Mouse (Mus musculus) liver, embryonic 11.5 days (tissue): ENCODE measurements around the gene Usp49. TPM values are rescaled to one million over a fixed set of nuclear protein-coding genes. Genes with fewer than 3 reads are reported as not detected.
A peak's percentile ranks its signal among the peaks of the same experiment; 100 is the strongest.

Experiments
- ATAC-seq: fragments of 200-750 bp; cut with Nextera tagmentation; replicated peaks from 2 replicates; pipeline ENCODE4 v1.8.0; 2017; ENCODE audit warnings: moderate number of reproducible peaks, mild to moderate bottlenecking, moderate TSS enrichment, moderate library complexity; ENCODE audit not compliant: low FRiP score
- DNase-seq: peaks from one replicate; pipeline ENCODE4 v3.0.0-alpha.2; 2017; ENCODE audit warnings: low spot score
- H3K27ac ChIP-seq: fragments of 300-500 bp; sonication (generic); 2 replicates; pipeline ENCODE4 v1.5.1; 2014; ENCODE audit warnings: mild to moderate bottlenecking, low read depth, low read length, control low read depth
- H3K27me3 ChIP-seq: fragments of 300-500 bp; sonication (generic); replicated peaks from 2 replicates; pipeline ENCODE4 v1.6.1; 2014; ENCODE audit warnings: low read length, mixed read lengths; ENCODE audit not compliant: control insufficient read depth, insufficient read depth
- H3K36me3 ChIP-seq: fragments of 300-500 bp; sonication (generic); 2 replicates; pipeline ENCODE4 v1.6.1; 2014; ENCODE audit warnings: mild to moderate bottlenecking, low read length, moderate library complexity, mixed read lengths; ENCODE audit not compliant: control insufficient read depth, insufficient read depth
- H3K4me1 ChIP-seq: fragments of 300-500 bp; sonication (generic); replicated peaks from 2 replicates; pipeline ENCODE4 v1.6.1; 2014; ENCODE audit warnings: low read length, mixed read lengths; ENCODE audit not compliant: control insufficient read depth, insufficient read depth
- H3K4me2 ChIP-seq: fragments of 300-500 bp; sonication (generic); 2 replicates; pipeline ENCODE4 v1.6.1; 2014; ENCODE audit warnings: mild to moderate bottlenecking, control low read depth, moderate library complexity
- H3K4me3 ChIP-seq: fragments of 300-500 bp; sonication (generic); 2 replicates; pipeline ENCODE4 v1.5.1; 2014; ENCODE audit warnings: low read depth, low read length, control low read depth
- H3K9ac ChIP-seq: fragments of 300-500 bp; sonication (generic); 2 replicates; pipeline ENCODE4 v1.6.1; 2014; ENCODE audit warnings: low read depth, low read length, control low read depth
- H3K9me3 ChIP-seq: fragments of 300-500 bp; sonication (generic); 2 replicates; pipeline ENCODE4 v1.6.1; 2016; ENCODE audit warnings: low read length, inconsistent platforms, mixed read lengths; ENCODE audit not compliant: control insufficient read depth
- WGBS: fragments of 180-500 bp; shearing (Covaris S2); extraction: QIAGEN DNeasy Blood & Tissue Kit; methylation state at CpG from one replicate; pipeline ENCODE4 v1.1.7; 2014; 5-methylcytosine and 5-hydroxymethylcytosine counted together
- polyA plus RNA-seq: library from polyadenylated mRNA; unstranded; fragments of >200 nt; fragmentation: Nextera tagmentation; extraction: Ambion mirVana; gene quantifications from 2 replicates; pipeline ENCODE4 v1.2.1, GENCODE M21; 2014

The Usp49 gene
- polyA plus RNA-seq, result 4.1 and 4.8 TPM in 2 replicates

- H3K27me3 ChIP-seq, result no peaks in the 10 kb centered on the region
- H3K4me2 ChIP-seq, result peak within 1 kb of the TSS; percentile 100
- peak within 1 kb of the TSS; percentile 87 for H3K27ac ChIP-seq
- no peaks in the 10 kb centered on the region for H3K9me3 ChIP-seq
- peaks cover 8% of the 10 kb centered on the region for H3K36me3 ChIP-seq
- no peak; the same call in 1 of the 2 replicates for ATAC-seq
- peak within 1 kb of the TSS; percentile 81 for H3K9ac ChIP-seq
- 1% methylated on average over 3 of the region's 3 CpGs for WGBS
- H3K4me3 ChIP-seq, result peak within 1 kb of the TSS; percentile 63
- peaks cover 26% of the 10 kb centered on the region for H3K4me1 ChIP-seq
- no peak for DNase-seq
These were observed at the start of gene Usp49 for GRCm38 (mm10) chr17:47630678-47631065. Gene Usp49 (plus strand): TSS chr17:47630690.

GRCm38 (mm10) chr17:47580962-47581361 is 49.5 kb upstream of the Usp49 start:
- WGBS, result 82% methylated on average over 4 of the region's 4 CpGs
- H3K4me3 ChIP-seq, result no peak overlapping the region
- H3K4me2 ChIP-seq, result no peak overlapping the region
- H3K4me1 ChIP-seq, result peaks cover 7% of the 10 kb centered on the region
- DNase-seq (no peak), ATAC-seq (no peak)
- no peak overlapping the region for H3K9ac ChIP-seq
- H3K36me3 ChIP-seq, result no peaks in the 10 kb centered on the region
- no peak overlapping the region for H3K27ac ChIP-seq
- no peaks in the 10 kb centered on the region for H3K9me3 ChIP-seq
- H3K27me3 ChIP-seq, result no peaks in the 10 kb centered on the region

- Histone ChIP-seq H3K36me3 (no peaks in the 10 kb centered on the region), H3K4me1 (peaks cover 21% of the 10 kb centered on the region), H3K27me3 (no peaks in the 10 kb centered on the region), H3K9ac (no peak overlapping the region), H3K4me2 (no peak overlapping the region), H3K4me3 (no peak overlapping the region), H3K9me3 (no peaks in the 10 kb centered on the region), H3K27ac (no peak overlapping the region)
- no peak for ATAC-seq
- DNase-seq, result no peak
- 79% methylated on average over 8 of the region's 8 CpGs for WGBS
These were observed 42.0 kb upstream of the Usp49 start for GRCm38 (mm10) chr17:47588517-47588916.

GRCm38 (mm10) chr17:47591073-47591472 is 39.4 kb upstream of the Usp49 start:
- peaks cover 25% of the 10 kb centered on the region for H3K4me1 ChIP-seq
- DNase-seq (no peak), ATAC-seq (no peak)
- WGBS, result 37% methylated on average over 3 of the region's 3 CpGs
- H3K36me3 ChIP-seq, result no peaks in the 10 kb centered on the region
- H3K4me2 ChIP-seq, result 0 out of 2 replicates have a peak overlapping the region, but pooled peaks have one; percentile 3
- H3K9ac ChIP-seq, result no peak overlapping the region
- H3K4me3 ChIP-seq, result no peak overlapping the region
- 0 out of 2 replicates have a peak overlapping the region, but pooled peaks have one; percentile 21 for H3K27ac ChIP-seq
- no peaks in the 10 kb centered on the region for H3K27me3 ChIP-seq
- no peaks in the 10 kb centered on the region for H3K9me3 ChIP-seq

GRCm38 (mm10) chr17:47593215-47593853 is 37.2 kb upstream of the Usp49 start:
- H3K36me3 ChIP-seq, result peaks cover 15% of the 10 kb centered on the region
- H3K4me1 ChIP-seq, result peaks cover 46% of the 10 kb centered on the region
- no peaks in the 10 kb centered on the region for H3K27me3 ChIP-seq
- peak overlapping the region; percentile 95 for H3K4me2 ChIP-seq
- peak; percentile 77 for ATAC-seq
- H3K9ac ChIP-seq, result peak overlapping the region; percentile 96
- peak overlapping the region; percentile 87 for H3K4me3 ChIP-seq
- peak overlapping the region; percentile 99 for H3K27ac ChIP-seq
- DNase-seq, result peak; percentile 92
- WGBS, result 2% methylated on average over 58 of the region's 63 CpGs
- H3K9me3 ChIP-seq, result no peaks in the 10 kb centered on the region

GRCm38 (mm10) chr17:47593854-47594182 is 36.7 kb upstream of the Usp49 start:
- DNase-seq, result no peak
- Histone ChIP-seq H3K9me3 (no peaks in the 10 kb centered on the region), H3K36me3 (peaks cover 20% of the 10 kb centered on the region), H3K27ac (peak overlapping the region; percentile 99), H3K4me1 (peaks cover 51% of the 10 kb centered on the region), H3K4me3 (peak overlapping the region; percentile 87), H3K9ac (peak overlapping the region; percentile 96), H3K4me2 (peak overlapping the region; percentile 95), H3K27me3 (no peaks in the 10 kb centered on the region)
- ATAC-seq, result no peak
- 0% methylated on average over 13 of the region's 13 CpGs for WGBS

GRCm38 (mm10) chr17:47594183-47594968 is 36.1 kb upstream of the Usp49 start:
- DNase-seq (peak; percentile 61), ATAC-seq (no peak)
- H3K27ac ChIP-seq, result peak overlapping the region; percentile 99
- peak overlapping the region; percentile 96 for H3K9ac ChIP-seq
- H3K4me1 ChIP-seq, result peaks cover 56% of the 10 kb centered on the region
- H3K9me3 ChIP-seq, result no peaks in the 10 kb centered on the region
- H3K4me3 ChIP-seq, result peak overlapping the region; percentile 87
- under 1% methylated on average over 43 of the region's 43 CpGs for WGBS
- H3K4me2 ChIP-seq, result peak overlapping the region; percentile 95
- H3K36me3 ChIP-seq, result peaks cover 24% of the 10 kb centered on the region
- no peaks in the 10 kb centered on the region for H3K27me3 ChIP-seq

- Histone ChIP-seq H3K27ac (peak overlapping the region; percentile 99), H3K27me3 (no peaks in the 10 kb centered on the region), H3K36me3 (peaks cover 29% of the 10 kb centered on the region), H3K4me3 (peak overlapping the region; percentile 87), H3K4me1 (peaks cover 58% of the 10 kb centered on the region), H3K4me2 (peak overlapping the region; percentile 95), H3K9ac (peak overlapping the region; percentile 96), H3K9me3 (no peaks in the 10 kb centered on the region)
- DNase-seq (no peak), ATAC-seq (no peak)
- WGBS, result 0% methylated on average over 8 of the region's 9 CpGs
These were observed 35.6 kb upstream of the Usp49 start for GRCm38 (mm10) chr17:47594969-47595247.
